Mouse (Mus musculus): Measurements from ENCODE around the gene Mettl23.
"Not testable (repeated sequence)": the region's sequence is repeated elsewhere in the genome, so short reads cannot be mapped to it uniquely, and the experiment has no call there.

The Mettl23 gene

DNA sequence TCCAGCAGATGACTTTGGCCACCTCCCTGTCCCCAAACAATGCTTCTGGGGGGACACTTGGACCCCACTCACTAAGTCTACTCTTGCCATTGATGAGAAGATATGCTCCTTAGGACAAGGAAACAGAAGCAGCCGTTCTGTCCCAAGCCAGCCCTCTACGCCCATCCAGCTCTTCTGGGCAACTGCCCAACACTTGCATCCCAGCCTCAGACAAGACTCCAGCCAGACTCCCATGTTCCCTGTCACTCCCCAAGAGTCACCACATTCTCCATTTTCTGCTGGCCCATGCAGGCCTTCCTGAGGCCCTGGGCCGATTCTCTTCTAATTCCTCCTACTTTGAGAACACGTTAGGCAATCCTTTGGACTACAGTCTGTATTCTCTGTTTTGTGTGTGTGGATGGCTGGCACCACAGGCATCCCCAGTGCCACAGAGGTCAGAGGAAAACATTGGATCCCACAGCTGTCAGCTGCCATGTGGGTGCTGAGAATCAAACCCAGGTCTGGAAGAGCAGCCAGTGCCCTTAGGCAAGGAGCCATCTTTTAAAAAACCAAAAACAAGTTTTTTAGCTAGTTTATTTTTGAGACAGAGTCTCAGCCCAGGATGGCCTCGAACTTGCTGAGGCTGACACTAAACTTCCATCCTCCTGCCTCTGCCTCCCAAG, 23.0 kb upstream of the Mettl23 start:
- no peak for DNase-seq

DNA sequence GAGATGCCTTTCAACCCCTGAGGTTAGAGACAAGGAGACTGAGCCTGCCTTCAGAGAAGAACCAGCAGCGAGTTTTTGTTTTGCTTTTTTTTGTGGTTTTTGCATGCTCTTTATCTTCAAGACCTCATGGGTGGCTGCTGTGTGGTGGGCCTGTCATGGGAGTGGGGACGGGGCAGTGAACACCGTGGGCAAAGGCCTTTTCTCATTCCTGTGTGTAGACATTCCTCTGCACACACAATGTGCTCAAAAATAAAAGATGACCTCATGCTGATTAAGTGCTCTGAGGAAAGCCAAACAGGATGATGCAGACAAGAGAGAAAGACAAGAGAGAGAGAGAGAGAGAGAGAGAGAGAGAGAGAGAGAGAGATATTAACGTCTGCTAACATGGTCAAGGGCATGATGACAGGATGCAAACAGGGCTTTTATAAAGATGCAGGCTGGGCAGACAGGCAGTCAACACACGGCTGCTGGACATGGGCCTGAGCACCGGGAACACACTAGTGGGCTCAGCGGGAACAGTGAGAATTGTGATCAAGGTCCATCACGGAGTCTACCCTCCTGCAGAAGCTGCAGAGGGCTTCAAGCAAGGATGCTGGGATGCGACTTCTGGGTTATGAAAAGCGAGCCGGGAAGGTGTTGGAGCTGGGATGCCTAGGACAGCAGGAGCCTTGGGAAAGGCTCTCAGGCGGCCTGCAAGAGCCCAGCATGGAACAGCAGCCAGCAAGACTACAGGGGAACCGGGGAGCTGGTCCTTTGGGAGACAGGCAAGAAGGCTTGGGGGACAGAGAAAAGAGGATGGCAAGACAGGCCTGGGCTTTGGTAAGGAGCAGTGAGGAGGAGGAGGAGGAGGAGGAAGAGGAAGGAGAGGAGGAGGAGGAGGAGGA, 21.8 kb upstream of the Mettl23 start:
- DNase-seq = no peak

DNA sequence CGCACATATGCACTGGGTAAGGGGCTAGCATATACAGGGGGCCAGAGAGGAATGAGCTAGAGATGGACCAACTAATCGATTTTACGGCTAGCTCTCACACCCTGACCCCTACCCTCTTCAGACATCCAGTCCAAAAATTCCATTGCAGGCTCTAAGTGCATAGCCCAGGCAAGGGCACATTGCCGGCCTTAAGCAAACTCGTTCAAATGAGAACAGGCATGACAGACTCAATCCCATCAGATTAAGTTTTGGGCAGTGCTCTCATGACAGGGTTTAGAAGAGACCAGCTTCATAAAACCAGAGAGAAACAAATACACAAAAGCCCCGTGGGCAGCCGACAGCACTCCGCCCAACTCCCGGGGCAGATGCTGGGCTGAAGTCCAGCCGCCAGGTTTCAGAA, 20.9 kb upstream of the Mettl23 start:
- DNase-seq = no peak

DNA sequence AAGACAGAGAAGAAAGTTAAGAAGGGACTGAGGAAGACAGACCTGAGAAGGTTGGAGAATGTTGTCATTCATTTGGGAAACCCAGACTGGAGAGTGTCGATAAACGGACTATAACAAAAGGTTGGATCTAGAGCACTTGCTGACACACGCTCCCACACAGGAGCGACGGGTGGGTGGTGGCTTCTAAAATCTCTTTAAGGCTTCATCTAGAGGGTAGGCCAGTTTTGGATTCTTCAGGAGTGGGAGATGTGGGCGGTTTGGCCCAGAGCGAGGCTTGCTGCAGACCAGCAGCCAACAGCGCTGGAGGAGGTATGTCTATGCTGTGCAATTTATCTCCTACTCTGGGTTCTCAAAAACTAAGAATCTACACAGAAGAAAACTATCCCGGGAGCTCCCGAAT, 20.5 kb upstream of the Mettl23 start:
- DNase-seq = no peak

DNA sequence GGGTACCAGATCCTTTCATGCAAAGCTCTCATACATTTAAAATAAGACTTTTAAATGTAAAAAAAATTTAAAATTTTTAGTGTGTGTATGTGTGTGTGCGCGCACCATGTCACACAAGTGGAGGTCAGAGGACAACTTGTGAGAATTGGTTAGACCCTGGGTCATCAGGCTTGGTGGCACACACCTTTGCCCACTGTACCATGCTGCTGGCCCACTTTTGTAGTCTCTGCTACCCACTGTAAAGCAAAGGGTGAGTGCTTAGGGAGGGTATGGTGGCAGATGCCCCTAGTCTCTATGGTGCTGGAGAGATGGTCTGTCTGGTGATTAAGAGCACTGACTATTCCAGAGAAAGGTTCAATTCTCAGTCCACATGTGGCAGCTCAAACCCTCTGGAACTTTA, 19.8 kb upstream of the Mettl23 start:
- no peak for DNase-seq

DNA sequence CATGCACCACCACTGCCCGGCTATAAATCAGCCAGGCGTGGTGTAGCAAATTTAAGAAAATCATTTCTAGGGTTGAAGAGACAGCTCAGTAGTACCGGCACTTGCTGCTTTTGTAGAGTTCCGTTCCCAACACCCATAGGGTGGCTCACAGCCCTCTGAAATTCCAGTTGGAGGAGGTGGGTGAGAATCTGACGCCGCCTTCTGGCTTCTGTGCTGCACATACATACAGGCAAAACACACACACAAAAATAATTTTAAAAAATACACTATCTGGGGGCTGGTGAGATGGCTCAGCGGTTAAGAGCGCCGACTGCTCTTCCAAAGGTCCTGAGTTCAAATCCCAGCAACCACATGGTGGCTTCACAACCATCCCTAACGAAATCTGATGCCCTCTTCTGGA, 19.2 kb upstream of the Mettl23 start:
- DNase-seq = not testable (repeated sequence)

DNA sequence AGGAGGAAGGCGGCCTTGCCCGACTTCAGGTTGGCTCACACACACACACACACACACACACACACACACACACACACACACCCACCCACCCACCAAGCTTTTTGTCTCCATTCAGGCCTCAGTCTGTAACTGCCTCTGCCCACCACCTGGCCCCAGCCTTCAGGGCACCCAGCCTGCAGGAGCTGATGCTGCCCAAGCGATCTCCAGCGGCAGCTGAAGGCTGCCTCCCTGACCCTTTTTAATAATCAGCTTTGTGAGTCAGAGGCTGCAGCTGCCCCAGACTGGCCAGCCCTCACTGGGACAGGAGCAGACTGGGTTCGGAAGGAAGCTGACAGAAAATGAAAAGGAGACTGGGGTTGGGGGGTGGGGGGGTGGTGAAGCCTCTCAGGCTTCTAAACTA, 17.8 kb upstream of the Mettl23 start:
- DNase-seq = no peak

DNA sequence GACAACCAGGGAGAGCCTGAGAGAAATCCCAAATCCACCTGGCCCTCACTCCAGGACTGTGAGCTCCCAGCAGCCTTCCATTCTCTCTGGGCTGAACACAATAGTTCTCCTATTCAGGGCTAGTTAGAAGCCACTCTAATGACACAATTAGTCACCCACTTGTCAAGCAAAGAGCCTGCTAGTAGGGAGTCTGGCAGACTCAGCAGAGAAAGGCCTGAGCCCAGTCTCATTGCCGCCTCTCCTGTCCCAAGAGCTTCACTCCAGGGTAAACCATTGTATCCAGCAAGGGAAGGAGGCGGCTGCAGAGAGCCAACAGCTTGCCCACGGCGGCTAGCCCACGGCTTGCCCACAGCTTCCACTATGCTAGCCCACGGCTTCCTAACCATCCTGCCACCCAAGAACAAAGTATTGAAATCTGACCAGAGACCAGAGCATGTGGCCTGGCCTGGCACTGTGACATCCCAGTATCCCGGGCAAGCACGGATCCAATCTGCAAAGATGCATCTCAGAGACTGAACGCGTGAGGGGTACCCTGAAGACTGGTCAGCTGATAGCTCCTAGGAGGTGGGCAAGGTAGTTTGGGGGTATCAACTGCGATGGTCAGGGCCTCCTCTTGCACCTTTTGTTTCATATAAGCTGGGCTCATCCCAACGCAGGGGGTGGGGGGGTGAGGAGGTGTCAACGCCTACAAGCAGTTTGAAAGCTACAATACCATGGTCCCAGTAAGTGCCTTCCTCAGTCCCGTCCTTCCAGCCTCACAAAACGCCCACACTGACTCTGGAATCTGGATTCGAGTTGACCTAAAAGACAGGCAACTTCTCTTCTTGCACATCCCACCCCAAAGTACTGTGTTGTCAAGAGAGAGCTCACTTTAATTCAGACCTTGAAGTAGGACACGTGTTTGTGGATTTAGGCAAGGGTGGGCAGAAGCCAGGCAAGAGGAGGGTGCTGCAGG, 16.3 kb upstream of the Mettl23 start:
- no peak for DNase-seq

DNA sequence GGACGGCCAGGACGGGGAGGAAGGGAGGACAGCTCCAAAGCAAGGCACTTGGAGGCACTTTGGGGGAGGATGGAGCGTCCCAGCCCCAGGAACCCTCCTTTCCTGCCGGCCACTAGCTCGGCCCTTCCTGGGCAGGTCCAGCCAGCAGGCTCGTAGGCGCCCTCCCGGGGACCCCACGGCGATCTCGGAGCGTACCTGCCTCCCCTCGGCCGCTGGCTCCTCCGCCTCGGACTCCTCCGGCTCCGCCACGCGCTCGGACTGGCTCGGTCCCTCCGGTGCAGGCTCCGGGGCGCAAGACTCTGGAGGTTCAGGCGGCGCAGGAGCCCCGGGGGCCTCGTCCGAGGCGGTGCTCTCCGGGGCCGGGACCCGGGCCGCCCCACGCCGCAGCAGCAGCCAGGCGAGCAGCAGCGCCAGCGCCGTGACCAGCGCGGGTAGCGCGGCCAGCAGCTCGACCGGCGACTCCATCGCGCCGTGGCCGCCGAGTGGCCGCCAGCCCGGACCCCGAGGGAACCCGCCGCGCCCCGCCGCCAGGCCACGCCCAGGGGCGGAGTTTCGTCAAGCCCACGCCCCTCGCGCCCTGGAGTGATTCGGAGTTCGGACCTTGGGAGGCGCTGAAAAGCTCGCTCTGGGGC, 15.4 kb upstream of the Mettl23 start, which contains the start of gene Mxra7:
Gene Mxra7, minus strand, starts transcription at position 513 of the 632 bp plus-strand sequence.
- peak; percentile 61 for DNase-seq

DNA sequence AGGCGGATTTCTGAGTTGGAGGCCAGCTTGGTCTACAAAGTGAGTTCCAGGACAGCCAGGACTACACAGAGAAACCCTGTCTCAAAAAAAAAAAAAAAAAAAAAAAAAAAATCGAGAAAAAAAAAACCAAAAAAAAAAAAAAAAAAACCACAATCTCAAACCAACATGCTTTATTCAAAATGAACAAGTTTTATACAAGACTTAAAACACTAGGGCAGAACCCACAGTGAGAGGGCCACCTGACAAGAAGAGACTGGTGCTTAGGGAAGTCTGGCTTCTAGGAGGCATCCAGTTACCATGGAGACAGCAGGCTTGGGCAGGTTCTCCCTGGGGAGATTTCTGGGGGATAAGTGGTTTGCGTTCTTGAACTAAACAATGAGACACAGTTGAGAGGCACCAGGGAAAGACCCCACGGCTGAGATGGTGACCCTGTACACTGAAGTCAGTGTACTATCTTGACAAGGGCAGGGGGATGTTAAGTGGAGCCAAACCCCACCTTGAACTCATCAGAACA, 10.8 kb upstream of the Mettl23 start:
- DNase-seq = peak; percentile 23

DNA sequence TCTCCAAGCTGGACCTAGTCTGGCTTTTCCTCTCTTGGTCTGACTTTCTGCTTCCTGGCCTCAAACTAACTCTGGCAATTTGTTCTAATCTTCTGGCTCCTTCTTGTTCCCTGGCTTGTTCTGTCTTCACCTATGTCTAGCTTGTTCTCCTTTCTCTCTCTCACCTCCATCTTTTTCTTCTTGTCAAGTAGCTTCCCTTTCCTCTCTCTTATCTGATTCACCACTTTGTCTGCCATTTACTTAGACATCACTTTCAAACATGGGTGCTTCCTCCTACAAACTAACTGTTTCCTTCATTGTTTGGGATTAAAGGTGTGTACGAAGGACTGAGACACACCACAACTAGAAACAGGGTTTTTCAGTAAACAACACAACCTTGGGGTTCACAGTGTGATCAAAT, 8.1 kb upstream of the Mettl23 start:
- DNase-seq = no peak

DNA sequence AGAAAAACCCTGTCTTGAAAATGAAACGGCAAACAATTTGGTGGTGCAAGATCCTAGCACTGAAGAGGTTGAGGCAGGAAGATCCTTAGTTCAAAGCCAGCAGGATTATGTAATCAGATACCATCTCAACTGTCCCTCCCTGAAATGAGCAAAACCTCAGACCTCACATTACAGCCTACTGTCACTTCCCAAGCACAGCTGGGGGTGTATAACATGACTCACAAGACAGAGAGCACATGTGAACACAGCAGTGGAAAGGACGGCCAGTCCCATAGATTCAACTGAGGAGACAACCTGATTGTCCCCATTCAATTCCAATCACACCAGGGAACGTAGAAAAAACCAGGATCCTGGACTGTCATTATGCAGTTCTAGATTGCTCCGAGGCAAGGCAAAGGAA, 6.8 kb upstream of the Mettl23 start:
- no peak for DNase-seq

DNA sequence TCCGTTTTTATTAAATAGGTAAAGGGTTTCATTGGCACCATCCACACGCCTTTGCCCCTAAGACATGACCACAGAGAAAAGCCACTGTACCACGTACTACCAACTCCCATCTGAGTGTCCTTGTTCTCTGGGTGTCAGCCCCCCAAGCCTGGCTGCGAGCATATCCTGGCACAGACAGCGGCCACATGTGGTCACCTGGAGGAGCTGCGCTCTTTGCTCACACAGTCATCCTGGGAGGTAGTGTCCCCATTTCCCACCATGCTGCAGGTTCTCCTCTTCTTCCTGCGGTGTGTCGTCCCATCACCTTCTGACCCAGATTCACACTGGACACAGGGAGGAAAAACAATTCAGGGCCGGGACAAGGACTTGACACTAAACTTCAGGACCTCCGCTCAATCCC, 5.6 kb upstream of the Mettl23 start:
- DNase-seq = no peak

DNA sequence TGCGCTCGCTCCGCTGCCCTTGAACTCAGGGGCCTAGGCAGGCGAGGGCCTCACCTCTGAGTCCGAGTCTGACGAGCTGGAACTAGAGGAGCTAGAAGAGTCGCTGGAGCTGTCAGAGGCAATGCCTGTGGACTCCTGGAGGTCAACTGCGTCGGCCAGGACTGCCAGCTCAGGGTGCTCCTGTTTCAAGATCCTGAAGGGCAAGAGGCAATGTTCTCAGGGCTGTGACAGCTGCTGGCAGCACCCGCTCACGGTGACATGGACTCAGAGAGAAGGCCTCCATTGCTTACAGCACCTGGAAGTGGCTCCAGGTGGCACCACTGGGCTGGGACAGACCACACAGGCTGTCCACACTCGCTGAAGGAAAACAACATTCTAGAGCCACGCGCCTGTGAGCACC, 4.1 kb upstream of the Mettl23 start:
- no peak for DNase-seq

DNA sequence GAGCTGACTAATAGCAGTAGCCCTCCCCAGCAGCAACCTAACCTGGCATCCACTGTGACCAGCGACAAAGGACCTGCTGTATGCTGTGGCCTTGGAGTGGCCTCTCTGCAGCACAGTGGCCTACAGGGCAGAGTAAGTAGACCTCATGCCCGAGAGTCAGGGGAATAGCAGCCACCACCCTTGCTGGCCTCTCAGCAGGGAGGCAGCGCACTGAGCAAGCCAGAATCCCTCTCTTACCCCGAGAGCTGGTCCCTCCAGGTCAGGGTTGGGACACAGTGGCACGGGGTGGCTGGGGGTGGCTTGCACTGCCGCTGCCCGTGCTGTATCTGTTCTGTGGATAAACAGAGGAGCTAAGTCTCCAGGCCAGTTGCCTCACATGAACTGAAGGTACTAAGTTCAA, 3.5 kb upstream of the Mettl23 start:
- no peak for DNase-seq

DNA sequence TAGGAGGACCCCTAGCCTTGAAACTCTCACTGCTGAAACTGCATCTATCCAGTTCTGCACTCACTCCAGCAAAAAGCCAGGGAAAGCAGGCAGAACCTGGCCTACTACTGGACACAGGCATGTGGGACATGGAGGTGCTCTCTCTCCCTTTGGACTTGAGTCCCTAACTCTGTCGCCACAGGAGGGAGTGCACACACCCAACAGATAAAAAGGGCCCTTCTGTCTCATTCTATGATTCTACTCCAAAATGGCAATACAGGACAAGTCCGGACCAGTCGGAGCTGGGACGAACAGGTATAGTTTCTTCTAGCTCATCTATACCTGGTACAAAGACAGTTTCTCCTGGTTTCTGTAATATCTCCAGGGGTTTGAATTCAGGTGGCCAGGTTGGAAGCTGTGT, 2.3 kb upstream of the Mettl23 start:
- DNase-seq = no peak

DNA sequence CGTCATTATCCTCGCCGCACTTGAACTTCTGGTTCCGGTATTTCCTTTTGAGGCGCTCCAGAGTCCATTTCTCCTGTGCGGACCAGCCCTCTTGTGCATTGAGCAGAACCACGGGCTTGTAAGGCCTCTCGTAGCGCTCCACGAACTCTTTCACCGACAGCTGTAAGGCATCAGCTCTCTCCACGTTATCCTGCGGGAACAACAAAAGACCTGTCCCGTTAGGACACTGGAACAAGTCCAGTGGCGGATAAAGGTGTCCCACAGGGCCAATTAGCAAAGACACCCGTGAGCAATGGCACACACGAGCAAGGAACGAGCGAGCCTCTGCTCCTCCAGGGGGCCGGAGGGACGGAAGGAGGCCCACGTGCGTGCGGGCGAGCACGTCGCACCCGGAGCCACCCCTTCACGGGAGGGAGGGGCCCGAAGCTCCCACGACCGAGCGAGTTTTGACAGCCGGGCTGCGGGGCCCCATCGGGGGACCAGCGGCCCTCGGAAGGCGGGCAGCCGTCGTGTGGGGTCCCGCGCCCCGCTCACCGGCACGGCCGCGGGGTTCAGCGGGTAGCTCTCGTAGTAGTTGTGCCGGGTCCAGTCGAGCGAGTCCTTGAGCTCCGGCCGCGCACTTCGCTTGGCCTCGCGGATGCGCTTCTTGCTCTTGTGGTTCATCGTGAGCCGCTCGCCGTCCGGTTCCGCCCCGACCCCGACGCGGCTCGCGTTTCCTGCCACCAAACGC, 382 bp upstream of the Mettl23 start:
- DNase-seq = peak; percentile 77

DNA sequence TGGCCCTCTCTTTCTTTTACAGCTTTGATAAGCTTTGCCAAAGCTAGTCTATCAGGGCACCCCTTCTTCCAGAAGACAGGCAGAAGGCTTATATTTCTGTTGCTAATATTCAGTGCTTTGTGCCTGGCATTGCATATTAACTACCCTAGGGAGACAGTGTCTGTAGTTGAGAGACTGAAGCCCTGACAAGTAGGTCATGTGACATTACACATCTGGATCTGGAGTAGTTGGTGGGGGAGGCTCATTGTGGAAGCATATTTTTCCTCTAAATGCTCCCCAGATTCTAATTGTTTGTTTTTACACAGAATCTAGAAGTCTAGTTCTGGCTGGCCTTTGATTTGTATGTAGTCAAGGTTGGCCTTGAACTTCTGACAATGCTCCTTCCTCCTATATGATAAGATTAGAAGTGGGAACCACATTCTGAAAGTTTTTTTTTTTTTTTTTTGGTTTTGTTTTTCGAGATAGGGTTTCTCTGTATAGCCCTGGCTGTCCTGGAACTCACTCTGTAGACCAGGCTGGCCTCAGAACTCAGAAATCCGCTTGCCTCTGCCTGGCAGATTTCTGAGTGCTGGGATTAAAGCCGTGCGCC, 3.6 kb downstream of the Mettl23 start:
- no peak for DNase-seq

DNA sequence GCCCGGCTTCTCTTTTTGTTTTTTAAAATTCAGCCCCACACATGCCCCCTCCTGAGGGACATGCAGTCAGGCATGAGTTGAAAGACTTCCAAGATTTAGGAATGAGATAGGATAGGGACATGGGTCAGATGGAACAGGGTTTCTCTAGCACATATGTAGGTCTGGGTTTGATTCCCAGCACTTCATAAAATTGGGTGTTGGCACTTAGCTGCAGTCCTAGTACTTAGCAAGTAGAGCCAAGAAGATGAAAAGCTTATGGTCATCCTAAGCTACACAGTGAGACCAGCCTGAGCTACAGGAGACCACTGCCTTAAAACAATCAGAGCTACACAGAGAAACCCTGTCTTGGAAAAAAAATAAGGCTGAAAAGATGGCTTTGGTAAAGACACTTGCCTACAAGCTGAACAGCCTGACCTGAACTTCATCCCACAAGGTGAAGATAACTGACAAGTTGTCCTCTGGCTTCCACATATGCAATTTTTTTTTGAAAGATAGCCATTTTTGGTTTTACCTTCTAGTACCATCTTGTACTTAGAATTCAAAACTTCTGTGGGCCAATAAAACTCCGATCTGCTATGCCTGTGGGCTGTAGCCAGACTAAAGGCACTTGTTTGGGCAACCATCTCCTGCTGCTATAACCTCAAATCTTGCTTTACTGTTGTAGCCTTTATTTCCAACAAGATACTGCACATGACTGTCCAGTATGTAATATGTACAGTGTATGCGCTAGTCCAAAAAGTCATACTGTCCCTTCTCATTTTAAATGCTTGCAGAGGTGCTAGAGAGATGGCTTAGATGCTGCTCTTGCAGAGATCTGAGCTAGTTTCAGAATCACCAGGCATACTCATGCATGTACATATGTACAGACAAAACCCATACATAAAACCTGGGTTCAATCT, 4.4 kb downstream of the Mettl23 start:
- DNase-seq = no peak
